Mouse (Mus musculus) MEL (cell line): Measurements from ENCODE around the gene Acnat1. TPM values are rescaled to one million over a fixed set of nuclear protein-coding genes. Genes with fewer than 3 reads are reported as not detected.

Source experiments
- DNase-seq: peaks from one replicate; pipeline ENCODE4 v3.0.0; 2011; ENCODE audit warnings: low read depth, low spot score
- H3K27ac ChIP-seq: 2 replicates; pipeline ENCODE4 v1.5.1; 2012; ENCODE audit warnings: low read depth, mild to moderate bottlenecking, control low read depth, low read length, moderate library complexity; ENCODE audit not compliant: control insufficient read depth
- H3K27me3 ChIP-seq, 2 experiments: fragments of 150-350 bp in 1 of 2; sonication (generic) in 1 of 2; 2 replicates each; pipeline ENCODE4 v1.6.1; 2012; ENCODE audit warnings: low read length in 2 of 2, mild to moderate bottlenecking in 2 of 2, improper control_type of control experiment in 1 of 2, moderate library complexity in 1 of 2; ENCODE audit not compliant: insufficient read depth in 2 of 2, control insufficient read depth in 1 of 2
- H3K36me3 ChIP-seq, 2 experiments: 2 replicates each; pipeline ENCODE4 v1.6.1; 2012 to 2014; ENCODE audit warnings: low read length in 2 of 2, improper control_type of control experiment in 1 of 2, inconsistent platforms in 1 of 2, mild to moderate bottlenecking in 1 of 2; ENCODE audit not compliant: insufficient read depth in 2 of 2, control insufficient read depth in 1 of 2
- H3K4me1 ChIP-seq, 2 experiments: fragments of 150-350 bp in 1 of 2; sonication (generic) in 1 of 2; 2 replicates each; pipeline ENCODE4 v1.6.1; 2012; ENCODE audit warnings: low read length in 2 of 2, improper control_type of control experiment in 1 of 2, mild to moderate bottlenecking in 1 of 2; ENCODE audit not compliant: insufficient read depth in 2 of 2, control insufficient read depth in 1 of 2
- H3K4me3 ChIP-seq, 2 experiments: fragments of 150-350 bp in 1 of 2; sonication (generic) in 1 of 2; 2 replicates each; pipeline ENCODE4 v1.5.1; 2012; ENCODE audit warnings: low read depth in 2 of 2, low read length in 2 of 2, mild to moderate bottlenecking in 2 of 2, moderate library complexity in 2 of 2, control low read depth in 1 of 2, improper control_type of control experiment in 1 of 2; ENCODE audit not compliant: control insufficient read depth in 1 of 2, insufficient read depth in 1 of 2
- H3K79me2 ChIP-seq: 2 replicates; pipeline ENCODE4 v1.6.1; 2012; ENCODE audit warnings: mild to moderate bottlenecking, low read length, moderate library complexity; ENCODE audit not compliant: control insufficient read depth, poor library complexity, insufficient read depth
- H3K9ac ChIP-seq: 2 replicates; pipeline ENCODE4 v1.6.1; 2012; ENCODE audit warnings: low read depth, mild to moderate bottlenecking, control low read depth, low read length, moderate library complexity; ENCODE audit not compliant: control insufficient read depth, poor library complexity, severe bottlenecking
- H3K9me3 ChIP-seq: fragments of 150-350 bp; sonication (generic); replicated peaks from 2 replicates; pipeline ENCODE4 v1.6.1; 2012; ENCODE audit warnings: mild to moderate bottlenecking, low read length, improper control_type of control experiment, moderate library complexity; ENCODE audit not compliant: insufficient read depth
- CTCF ChIP-seq, 3 experiments: IDR thresholded peaks in 2 of 3; conservative IDR thresholded peaks in 1 of 3; 2 replicates each; pipeline ENCODE4 v1.5.1; 2011 to 2012; ENCODE audit warnings: low read length in 3 of 3, low read depth in 2 of 3, mild to moderate bottlenecking in 2 of 3, improper control_type of control experiment in 1 of 3, inconsistent platforms in 1 of 3, mixed read lengths in 1 of 3, moderate library complexity in 1 of 3; ENCODE audit not compliant: control insufficient read depth in 1 of 3, insufficient read depth in 1 of 3, poor library complexity in 1 of 3, severe bottlenecking in 1 of 3
- GATA1 ChIP-seq: IDR thresholded peaks from 2 replicates; pipeline ENCODE4 v1.6.1; 2011; ENCODE audit warnings: low read depth, low read length, improper control_type of control experiment
- HCFC1 ChIP-seq: IDR thresholded peaks from 2 replicates; pipeline ENCODE4 v1.6.1; 2012; ENCODE audit warnings: low read depth, mild to moderate bottlenecking, inconsistent platforms, low read length, improper control_type of control experiment, moderate library complexity
- KAT2A ChIP-seq: conservative IDR thresholded peaks from 2 replicates; pipeline ENCODE4 v1.6.1; 2012; ENCODE audit warnings: low read depth, low read length, improper control_type of control experiment, inconsistent platforms
- MEF2A ChIP-seq: IDR thresholded peaks from 2 replicates; pipeline ENCODE4 v1.6.1; 2014; ENCODE audit warnings: low read depth, mild to moderate bottlenecking, inconsistent platforms, low read length, improper control_type of control experiment; ENCODE audit not compliant: poor library complexity, insufficient replicate concordance, severe bottlenecking; ENCODE audit errors: extremely low read depth
- MYC ChIP-seq: IDR thresholded peaks from 2 replicates; pipeline ENCODE4 v1.6.1; 2011; ENCODE audit warnings: low read depth, mild to moderate bottlenecking, low read length, improper control_type of control experiment, moderate library complexity
- NELFE ChIP-seq: IDR thresholded peaks from 2 replicates; pipeline ENCODE4 v1.6.1; 2011; ENCODE audit warnings: low read depth, low read length, improper control_type of control experiment
- NRF1 ChIP-seq: IDR thresholded peaks from 2 replicates; pipeline ENCODE4 v1.6.1; 2014; ENCODE audit warnings: low read depth, mild to moderate bottlenecking, inconsistent platforms, low read length, improper control_type of control experiment, moderate library complexity; ENCODE audit not compliant: poor library complexity, insufficient read depth, severe bottlenecking
- POLR2AphosphoS5 ChIP-seq: IDR thresholded peaks from 2 replicates; pipeline ENCODE4 v1.6.1; 2012; ENCODE audit warnings: low read depth, borderline replicate concordance, mild to moderate bottlenecking, inconsistent platforms, low read length, moderate library complexity, mixed read lengths
- RAD21 ChIP-seq: IDR thresholded peaks from 2 replicates; pipeline ENCODE4 v1.6.1; 2011; ENCODE audit warnings: mild to moderate bottlenecking, low read depth, low read length, improper control_type of control experiment
- SIN3A ChIP-seq: IDR thresholded peaks from 2 replicates; pipeline ENCODE4 v1.6.1; 2012; ENCODE audit warnings: low read length, improper control_type of control experiment, inconsistent platforms
- TBP ChIP-seq: IDR thresholded peaks from 2 replicates; pipeline ENCODE4 v1.8.0; 2011; ENCODE audit warnings: low read depth, low read length, improper control_type of control experiment
- USF1 ChIP-seq: IDR thresholded peaks from 2 replicates; pipeline ENCODE4 v1.6.1; 2014; ENCODE audit warnings: low read depth, mild to moderate bottlenecking, inconsistent platforms, low read length, improper control_type of control experiment, moderate library complexity
- ZC3H11A ChIP-seq: IDR thresholded peaks from 2 replicates; pipeline ENCODE4 v1.6.1; 2012; ENCODE audit warnings: low read depth, mild to moderate bottlenecking, inconsistent platforms, low read length, improper control_type of control experiment
- ZMIZ1 ChIP-seq: IDR thresholded peaks from 2 replicates; pipeline ENCODE4 v1.6.1; 2012; ENCODE audit warnings: low read depth, mild to moderate bottlenecking, inconsistent platforms, low read length, improper control_type of control experiment, moderate library complexity
- polyA plus RNA-seq, 2 experiments: library from polyadenylated mRNA; stranded (reverse) in 1 of 2; unstranded in 1 of 2; fragments of >175 nt in 1 of 2; fragments of >200 nt in 1 of 2; gene quantifications; 2 replicates each; pipeline versions ENCODE4 v1.2.1 to v1.2.4; 2012; ENCODE audit warnings: low replicate concordance in 2 of 2, low read depth in 1 of 2; ENCODE audit not compliant: insufficient read length in 2 of 2, insufficient read depth in 1 of 2, missing spikeins in 1 of 2
- total RNA-seq: library from RNA; depleted of rRNA; stranded (reverse); fragments of 300-350 nt; gene quantifications from 2 replicates; pipeline ENCODE4 v1.2.3, GENCODE M21; 2012; rRNA removed

Acnat1 gene
- total RNA-seq (not detected in 2 replicates), polyA plus RNA-seq (not detected)

DNA sequence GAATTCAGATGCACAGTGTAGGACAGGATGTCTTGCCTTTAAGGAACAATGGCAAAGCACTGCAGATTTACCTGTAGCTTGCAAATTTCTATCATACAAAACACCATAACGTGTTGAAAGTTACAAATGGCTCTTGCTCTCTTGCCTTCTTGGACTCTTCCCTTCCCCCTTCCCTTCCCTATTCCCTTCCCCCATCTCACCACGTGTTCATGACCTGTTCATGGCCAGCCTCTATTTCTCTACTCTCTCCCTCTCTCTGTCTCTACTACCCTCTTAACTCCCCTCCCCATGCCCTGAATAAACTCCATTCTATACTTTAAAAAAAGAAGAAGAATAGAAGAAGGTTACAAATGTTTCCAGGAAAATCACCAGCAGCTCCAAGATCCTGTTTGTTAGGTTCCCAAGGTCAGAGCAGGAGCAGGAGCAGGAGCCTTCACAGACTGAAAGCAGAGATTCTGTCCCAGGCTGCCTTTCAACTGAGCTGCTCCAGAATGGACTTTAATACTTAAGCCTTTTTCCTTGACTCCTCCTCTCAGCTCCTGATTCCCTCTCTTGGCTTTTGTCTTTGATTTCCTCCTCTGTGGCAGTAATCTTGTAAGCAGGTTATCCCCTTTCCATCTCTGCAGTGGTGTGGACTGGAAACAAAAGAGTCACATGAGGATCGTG is at the start of gene Acnat1:
Acnat1 (minus strand) TSS at position 478 of the 666 bp plus-strand sequence.
- H3K4me1 ChIP-seq, result peaks cover 0 to 3% of the 10 kb centered on the region in 2 experiments; a peak in 3 of 4 replicates
- H3K36me3 ChIP-seq, result peaks cover 0 to 2% of the 10 kb centered on the region in 2 experiments; a peak in 1 of 4 replicates
- no peak within 1 kb of the TSS for H3K9ac ChIP-seq
- H3K27me3 ChIP-seq, result no peaks in the 10 kb centered on the region
- no peaks in the 10 kb centered on the region for H3K9me3 ChIP-seq
- no peaks in the 10 kb centered on the region for H3K79me2 ChIP-seq
- H3K4me3 ChIP-seq, result no peak within 1 kb of the TSS
- no peak for DNase-seq
- TF ChIP-seq MEF2A (no peak), HCFC1 (no peak), MYC (no peak), GATA1 (no peak), NELFE (no peak), SIN3A (no peak), TBP (no peak), ZMIZ1 (no peak), KAT2A (no peak), CTCF (IDR thresholded peaks at IDR 0.05 in 2 of 3, conservative IDR thresholded peaks at IDR 0.05 in 1 of 3; ENCODE audit: control insufficient read depth in 1 of 3, insufficient read depth in 1 of 3, low read depth in 2 of 3, low read length in 3 of 3, poor library complexity in 1 of 3, severe bottlenecking in 1 of 3) (no peak), POLR2AphosphoS5 (no peak), ZC3H11A (no peak), USF1 (no peak), RAD21 (no peak)
- H3K27ac ChIP-seq, result no peak within 1 kb of the TSS

DNA sequence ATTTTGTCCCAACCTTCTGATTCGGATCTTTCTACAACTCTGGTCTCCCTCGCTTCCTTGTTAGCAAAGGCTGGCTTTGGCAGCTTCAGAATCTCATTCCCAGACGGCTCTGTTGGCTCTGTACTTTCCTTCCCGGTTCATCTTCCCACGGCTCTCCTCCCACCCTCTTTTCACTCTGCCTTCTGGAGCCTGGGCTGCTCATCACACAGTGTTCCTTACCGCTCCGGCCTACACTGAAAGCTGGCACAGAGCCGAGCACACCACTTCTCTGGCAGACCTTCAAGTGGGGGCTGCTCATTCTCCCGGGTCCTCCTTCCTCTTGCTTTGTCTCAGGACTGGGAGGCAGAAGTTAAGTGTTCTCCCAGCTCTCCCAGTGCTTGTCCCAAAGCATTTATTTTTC is 48.9 kb upstream of the Acnat1 start:
- Histone ChIP-seq H3K9ac (no peak overlapping the region), H3K79me2 (peaks cover 31% of the 10 kb centered on the region), H3K4me1 (peaks cover 5 to 16% of the 10 kb centered on the region in 2 experiments; a peak in 3 of 4 replicates), H3K27ac (no peak overlapping the region), H3K4me3 (no peak overlapping the region), H3K36me3 (peaks cover 0 to 18% of the 10 kb centered on the region in 2 experiments; a peak in 2 of 4 replicates), H3K9me3 (no peaks in the 10 kb centered on the region), H3K27me3 (no peaks in the 10 kb centered on the region)
- DNase-seq, result no peak
- TF ChIP-seq ZMIZ1 (no peak), TBP (no peak), NRF1 (no peak), POLR2AphosphoS5 (no peak), KAT2A (no peak)
